ENCODE assay signal across 1 mouse cellular context in genomic region chr5:24601911-24602750, GRCm38 (mm10).
TF ChIP-seq lines count a peak whose summit lies in the region.

No protein-coding gene starts in this region.

TF ChIP-seq in MEL, 35 proteins besides CTCF, POLR2A, EP300 and RAD21 (continued from another document):
- TF ChIP-seq KAT2A (conservative IDR thresholded peaks at IDR 0.05; ENCODE audit: low read depth, low read length), result no peak
- TF ChIP-seq CHD1 (IDR thresholded peaks at IDR 0.05; ENCODE audit: low read depth, low read length), result no peak
- no peak for TF ChIP-seq ELF1 (IDR thresholded peaks at IDR 0.05; ENCODE audit: low read depth, low read length)
- TF ChIP-seq HCFC1 (IDR thresholded peaks at IDR 0.05; ENCODE audit: low read depth, low read length), result no peak
- TF ChIP-seq NRF1 (IDR thresholded peaks at IDR 0.05; ENCODE audit: insufficient read depth, low read depth, low read length, poor library complexity, severe bottlenecking), result peak; percentile 64; the same call in 1 of the 2 replicates
- TF ChIP-seq CHD2 (IDR thresholded peaks at IDR 0.05; ENCODE audit: low read length), result no peak
- no peak for TF ChIP-seq USF2 (IDR thresholded peaks at IDR 0.05; ENCODE audit: borderline replicate concordance in 1 of 2, insufficient read depth in 1 of 2, low read depth in 1 of 2, low read length in 2 of 2)
- no peak; the same call in 1 of the 2 replicates for TF ChIP-seq MAZ (IDR thresholded peaks at IDR 0.05; ENCODE audit: low read depth, low read length)
- 0 out of 2 replicates have a peak, but pooled peaks have one; percentile 4 for TF ChIP-seq MXI1 (IDR thresholded peaks at IDR 0.05; ENCODE audit: low read depth, low read length)
- TF ChIP-seq UBTF (IDR thresholded peaks at IDR 0.05; ENCODE audit: borderline replicate concordance, insufficient read depth, low read depth, low read length), result 0 out of 2 replicates have a peak, but pooled peaks have one; percentile 81
- no peak for TF ChIP-seq MYB (IDR thresholded peaks at IDR 0.05; ENCODE audit: low read depth, low read length)
- TF ChIP-seq ZNF384 (IDR thresholded peaks at IDR 0.05; ENCODE audit: low read depth, low read length), result no peak
- TF ChIP-seq JUND (IDR thresholded peaks at IDR 0.05; ENCODE audit: low read depth, low read length), result no peak
TF ChIP-seq in MEL: peak in this region for 3.
